Mouse (Mus musculus) spleen, postnatal 14 days (tissue): ENCODE measurements around the gene Cep89.

ENCODE experiments used
- DNase-seq, 2 experiments: peaks; one replicate each; pipeline ENCODE4 v3.0.0; 2021 to 2022; ENCODE audit warnings: low spot score in 2 of 2

Cep89 gene

DNA sequence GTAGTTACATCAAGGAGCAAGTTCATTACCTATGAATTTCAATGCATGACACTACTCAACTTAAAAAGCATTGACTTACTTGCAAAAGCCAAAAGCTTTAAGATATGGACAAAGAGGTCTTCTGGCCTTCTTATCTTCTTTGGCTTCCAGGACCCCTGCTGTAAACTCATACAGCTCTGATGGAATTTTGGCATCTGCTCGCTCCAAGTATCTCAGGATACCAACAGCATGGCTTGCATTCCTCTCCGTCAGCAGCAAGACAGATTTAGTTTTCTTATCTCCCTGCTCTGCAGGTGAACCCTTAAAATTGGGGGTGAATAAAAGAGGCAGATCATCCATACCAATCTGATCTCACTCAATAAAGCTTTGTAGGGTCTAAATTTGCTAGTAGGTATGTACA lies 88.3 kb downstream of the Cep89 start:
- DNase-seq: no peak

DNA sequence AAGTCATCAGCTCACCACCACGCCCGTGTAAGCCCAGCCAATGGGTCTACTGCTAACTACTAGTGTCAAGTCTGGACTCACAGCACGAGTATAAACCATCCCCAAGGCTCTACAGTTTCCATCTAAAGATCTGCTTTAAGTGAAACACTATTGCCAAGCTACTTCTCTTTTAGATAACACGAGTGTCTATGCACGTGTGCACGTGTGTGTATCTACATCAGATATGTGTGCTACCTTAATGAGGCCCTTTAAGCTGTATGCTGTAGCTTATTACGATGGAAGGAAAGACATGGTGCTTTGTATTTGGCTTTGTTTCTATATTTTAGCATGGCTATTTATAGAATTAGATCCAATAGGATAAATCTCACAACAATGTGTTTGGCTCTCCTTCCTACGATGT lies 89.7 kb downstream of the Cep89 start:
- DNase-seq: no peak
